Mouse (Mus musculus) G1E-ER4 (cell line): ENCODE measurements around the gene Hist1h2bj. TPM values are rescaled to one million over a fixed set of nuclear protein-coding genes. Genes with fewer than 3 reads are reported as not detected.
"Not testable (repeated sequence)": the region's sequence is repeated elsewhere in the genome, so short reads cannot be mapped to it uniquely, and the experiment has no call there.

Source experiments
- GATA1 ChIP-seq: IDR thresholded peaks from one replicate; pipeline ENCODE4 v1.8.0; 2012; ENCODE audit warnings: low read length, inconsistent platforms
- polyA plus RNA-seq: library from polyadenylated mRNA; stranded (reverse); fragments of >175 nt; gene quantifications from 2 replicates; pipeline ENCODE4 v1.2.3, GENCODE M21; 2012

The Hist1h2bj gene
- 16.2 and 22.5 TPM in 2 replicates for polyA plus RNA-seq

DNA sequence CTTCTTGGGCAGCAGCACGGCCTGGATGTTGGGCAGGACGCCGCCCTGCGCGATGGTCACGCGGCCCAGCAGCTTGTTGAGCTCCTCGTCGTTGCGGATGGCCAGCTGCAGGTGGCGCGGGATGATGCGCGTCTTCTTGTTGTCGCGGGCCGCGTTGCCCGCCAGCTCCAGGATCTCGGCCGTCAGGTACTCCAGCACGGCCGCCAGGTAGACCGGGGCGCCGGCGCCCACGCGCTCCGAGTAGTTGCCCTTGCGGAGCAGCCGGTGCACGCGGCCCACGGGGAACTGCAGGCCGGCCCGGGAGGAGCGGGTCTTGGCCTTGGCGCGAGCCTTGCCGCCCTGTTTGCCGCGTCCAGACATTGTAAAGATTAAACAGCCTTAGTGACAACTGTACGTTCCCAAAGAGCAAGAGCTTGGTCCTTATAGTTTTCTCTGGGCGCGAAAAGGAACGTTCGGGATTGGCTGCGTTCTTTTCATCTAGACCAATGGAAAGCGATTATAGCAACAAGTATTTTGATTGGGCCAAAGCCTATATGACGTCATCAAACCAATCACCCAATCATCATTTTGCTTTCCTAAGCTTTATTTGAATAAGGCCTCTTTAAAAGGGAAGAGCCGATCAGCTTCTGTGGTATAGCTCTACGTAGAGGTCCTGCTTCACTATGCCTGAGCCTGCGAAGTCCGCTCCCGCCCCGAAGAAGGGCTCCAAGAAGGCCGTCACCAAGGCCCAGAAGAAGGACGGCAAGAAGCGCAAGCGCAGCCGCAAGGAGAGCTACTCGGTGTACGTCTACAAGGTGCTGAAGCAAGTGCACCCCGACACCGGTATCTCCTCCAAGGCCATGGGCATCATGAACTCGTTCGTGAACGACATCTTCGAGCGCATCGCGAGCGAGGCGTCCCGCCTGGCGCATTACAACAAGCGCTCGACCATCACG lies at the start of gene Hist1h2bj, which contains the start of gene Hist1h2ag:
Gene Hist1h2bj (plus strand): TSS at position 647 of the 935 bp plus-strand sequence.
Gene Hist1h2ag (minus strand): TSS at position 377 of the 935 bp plus-strand sequence.
- TF ChIP-seq GATA1 = not testable (repeated sequence)

DNA sequence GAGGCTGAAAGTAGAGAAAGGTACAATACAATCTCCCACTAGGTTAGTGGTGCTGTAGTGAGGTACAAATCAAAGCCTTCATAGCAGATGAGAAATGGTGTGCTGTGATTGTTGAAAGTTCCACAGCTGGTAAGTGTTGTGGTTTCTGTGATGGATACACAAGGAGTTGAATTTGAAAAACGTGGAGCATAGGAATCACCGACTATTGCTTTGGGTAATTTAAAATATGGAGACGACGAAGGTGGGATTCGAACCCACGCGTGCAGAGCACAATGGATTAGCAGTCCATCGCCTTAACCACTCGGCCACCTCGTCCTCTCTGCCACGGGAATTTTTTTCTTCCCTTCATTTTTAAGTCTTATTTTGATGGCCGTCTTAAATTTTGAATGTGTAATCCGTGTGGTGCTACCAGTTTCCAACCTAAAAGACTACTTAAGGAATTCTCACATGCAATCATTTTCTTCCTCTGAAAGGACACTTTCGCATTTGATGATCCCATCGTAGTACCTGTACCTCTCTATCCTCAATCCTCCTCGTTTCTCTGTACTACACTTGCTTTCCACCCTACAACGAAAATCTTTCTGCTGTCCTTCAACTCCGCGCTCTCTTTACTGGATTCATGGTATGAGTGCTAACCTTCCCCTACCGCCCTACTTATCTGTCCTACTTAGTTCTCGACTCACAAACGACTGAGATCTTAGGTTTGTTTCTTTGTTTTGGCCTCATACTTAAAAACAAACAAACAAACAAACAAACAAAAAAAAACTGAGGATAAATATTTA lies 48.9 kb upstream of the Hist1h2bj start:
- no peak for TF ChIP-seq GATA1

DNA sequence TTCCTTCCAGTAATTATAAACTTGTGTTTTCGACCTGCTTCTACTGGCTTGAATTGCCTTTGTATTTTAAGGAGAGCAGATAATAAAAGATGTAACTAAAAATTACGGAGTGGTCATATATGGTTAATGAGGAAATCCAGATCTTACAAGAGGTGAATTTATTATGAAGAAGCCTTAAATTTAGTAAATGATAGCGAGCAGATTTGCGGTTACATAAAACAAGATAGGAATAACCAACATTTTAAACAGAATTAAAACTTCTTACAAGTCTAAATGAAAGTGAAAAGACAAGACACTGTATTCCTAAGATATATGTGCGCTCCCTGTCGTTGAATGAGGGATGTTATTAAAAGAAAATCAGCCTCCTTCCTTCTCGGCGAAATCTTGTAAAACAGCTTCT lies 48.1 kb upstream of the Hist1h2bj start:
- TF ChIP-seq GATA1 = no peak

DNA sequence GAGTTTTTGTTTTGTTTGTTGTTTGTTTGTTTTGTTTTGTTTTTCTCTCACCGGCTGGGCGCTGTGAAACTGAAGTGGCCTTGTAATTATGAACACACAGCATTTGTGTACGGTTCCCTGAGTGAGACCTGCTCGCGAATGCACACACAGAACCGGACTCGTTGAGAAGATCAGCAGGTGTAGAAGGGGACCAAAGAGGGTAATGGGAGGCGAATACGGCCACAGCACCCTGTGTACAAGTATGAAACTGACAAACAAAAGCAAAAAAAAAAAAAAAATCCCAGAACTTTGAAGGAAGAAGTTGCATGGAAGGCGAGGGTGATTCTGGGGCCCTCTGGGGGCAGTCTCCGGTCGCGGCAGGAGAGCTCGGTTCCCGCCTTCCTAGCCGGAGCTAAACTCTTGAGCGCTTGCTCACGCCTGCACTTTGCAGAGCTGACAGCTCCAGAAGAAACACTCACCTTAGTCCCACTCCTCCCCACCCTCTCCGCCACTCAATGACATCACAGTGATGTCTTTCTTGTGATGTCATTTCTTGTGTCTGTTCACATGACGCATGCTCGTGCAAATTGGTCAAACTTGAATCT lies 47.6 kb upstream of the Hist1h2bj start:
- TF ChIP-seq GATA1 = no peak

- TF ChIP-seq GATA1 = no peak
These were observed 46.7 kb upstream of the Hist1h2bj start for GRCm38 (mm10) chr13:21996101-21996839.

- no peak for TF ChIP-seq GATA1
These were observed 46.2 kb upstream of the Hist1h2bj start for GRCm38 (mm10) chr13:21996840-21997185.

DNA sequence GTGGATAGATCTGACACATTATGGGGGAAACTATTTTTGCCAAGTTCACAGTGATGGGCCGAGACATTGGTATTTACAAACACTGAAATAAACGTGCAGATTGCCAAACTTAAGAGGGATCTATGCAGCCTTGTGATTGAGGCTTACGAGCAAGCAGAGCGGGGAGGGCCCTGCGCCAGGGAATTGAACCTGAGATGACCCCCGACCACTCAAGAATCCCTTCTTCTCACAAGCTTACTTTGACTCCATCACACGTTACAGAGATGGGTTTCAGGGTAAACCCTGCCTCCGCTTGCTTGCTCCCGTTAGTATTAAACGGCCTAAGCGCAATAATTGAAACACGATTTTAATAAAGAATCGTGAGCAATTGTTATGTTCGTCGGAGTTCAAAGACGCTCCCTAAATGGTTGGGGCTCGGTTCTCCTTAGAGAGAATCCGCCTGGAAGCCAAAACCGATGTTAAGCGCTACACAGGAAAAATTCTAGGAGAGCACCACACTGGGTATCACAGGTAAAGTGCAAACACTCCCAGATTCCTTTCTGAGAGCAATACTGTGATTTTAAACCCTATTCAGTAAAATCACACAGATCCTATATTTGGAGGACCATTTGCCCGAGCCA lies 45.7 kb upstream of the Hist1h2bj start:
- no peak for TF ChIP-seq GATA1

DNA sequence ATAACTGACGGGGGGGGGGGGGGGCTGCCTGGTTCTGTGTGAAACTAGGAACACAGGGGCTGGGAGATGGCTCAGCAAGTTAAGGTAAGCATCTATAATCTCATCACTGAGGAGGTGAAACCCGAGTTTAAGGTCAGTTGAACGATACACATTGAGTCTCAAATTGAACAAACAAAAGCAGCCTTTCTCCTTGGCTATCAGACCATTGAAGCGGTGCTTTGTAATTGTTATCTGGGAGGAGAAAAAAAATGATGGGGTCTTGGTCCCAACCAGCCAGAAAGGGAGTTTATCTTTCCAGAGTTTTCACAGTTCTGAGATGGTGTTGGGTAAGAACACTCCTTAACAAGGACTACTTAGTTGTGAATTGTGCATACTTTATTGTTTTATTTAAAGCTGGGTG lies 45.2 kb upstream of the Hist1h2bj start:
- TF ChIP-seq GATA1 = no peak

GRCm38 (mm10) chr13:21998412-21998811 lies 44.6 kb upstream of the Hist1h2bj start:
- TF ChIP-seq GATA1 = no peak

- TF ChIP-seq GATA1 = no peak
These were observed 43.9 kb upstream of the Hist1h2bj start for GRCm38 (mm10) chr13:21999147-21999546.

GRCm38 (mm10) chr13:22001346-22001745 lies 41.7 kb upstream of the Hist1h2bj start:
- TF ChIP-seq GATA1 = no peak

DNA sequence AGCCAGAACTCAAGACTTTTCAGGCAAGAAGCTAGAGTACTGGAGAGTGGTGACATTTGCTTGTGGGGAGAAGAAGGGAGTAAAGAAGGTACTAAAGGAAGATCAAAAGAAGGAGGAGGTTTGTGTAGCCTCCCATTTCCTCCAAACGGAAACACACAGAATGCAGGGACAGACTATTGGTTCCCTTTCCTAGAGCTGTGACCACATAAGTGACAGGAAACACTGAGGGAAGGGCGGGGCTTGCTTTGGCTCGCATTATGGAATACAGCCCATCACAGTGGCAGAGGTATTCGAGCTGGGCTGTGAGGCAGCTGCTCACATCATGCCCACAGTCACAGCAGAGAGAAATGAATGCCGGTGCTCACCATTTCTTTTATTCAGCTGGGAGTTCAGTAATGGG lies 41.2 kb upstream of the Hist1h2bj start:
- no peak for TF ChIP-seq GATA1

GRCm38 (mm10) chr13:22005605-22006333 lies 37.2 kb upstream of the Hist1h2bj start:
- TF ChIP-seq GATA1 = peak; percentile 47
